Mouse (Mus musculus): ENCODE results near the gene Bud23. TPM values are rescaled to one million over a fixed set of nuclear protein-coding genes. Genes with fewer than 3 reads are reported as not detected.

The Bud23 gene
- polyA plus RNA-seq, 1 experiment from 2014 or later, result 94.8 TPM

- ATAC-seq (ENCODE audit: insufficient read depth, low FRiP score), result no peak
- WGBS, result 25% methylated on average over 16 of the region's 16 CpGs
- Histone ChIP-seq H3K4me2 (ENCODE audit: low read depth, low read length) (peak overlapping the region; percentile 61), H3K4me3 (replicated peaks; ENCODE audit: low read length) (peak overlapping the region; percentile 80), H3K4me1 (ENCODE audit: control insufficient read depth, insufficient read depth, low read length) (peaks cover 32% of the 10 kb centered on the region), H3K27me3 (ENCODE audit: control insufficient read depth, insufficient read depth, low read length) (no peaks in the 10 kb centered on the region), H3K36me3 (ENCODE audit: control insufficient read depth, insufficient read depth, low read length) (0 out of 2 replicates have a peak, but pooled peaks cover 3% of the 10 kb centered on the region), H3K9me3 (replicated peaks; ENCODE audit: control insufficient read depth, low read length) (no peaks in the 10 kb centered on the region), H3K9ac (ENCODE audit: low read length) (peak overlapping the region; percentile 73), H3K27ac (ENCODE audit: low read length) (peak overlapping the region; percentile 93)
Measured at GRCm38 (mm10) chr5:135007802-135008571, 56.8 kb downstream of the Bud23 start.

Other genes with a start within 250 kb of the Bud23 start
- gene Tmem270, start 158.2 kb downstream of the Bud23 start, polyA plus RNA-seq (2015; fragmentation: Nextera tagmentation; extraction: Ambion mirVana), result not detected in 2 replicates
- gene Cldn13, start 149.4 kb downstream of the Bud23 start, polyA plus RNA-seq (2015; fragmentation: Nextera tagmentation; extraction: Ambion mirVana), result 8.6 and 13.5 TPM in 2 replicates
- 14.1 and 14.8 TPM in 2 replicates for gene Mettl27, start 132.6 kb downstream of the Bud23 start, polyA plus RNA-seq (2015; fragmentation: Nextera tagmentation; extraction: Ambion mirVana)
- 73.1 and 90.8 TPM in 2 replicates for gene Cldn4, start 118.0 kb downstream of the Bud23 start, polyA plus RNA-seq (2015; fragmentation: Nextera tagmentation; extraction: Ambion mirVana)
- 83.9 and 89.2 TPM in 2 replicates for gene Cldn3, start 78.7 kb downstream of the Bud23 start, polyA plus RNA-seq (2015; fragmentation: Nextera tagmentation; extraction: Ambion mirVana)
- gene Abhd11, start 55.8 kb downstream of the Bud23 start, polyA plus RNA-seq (2015; fragmentation: Nextera tagmentation; extraction: Ambion mirVana), result 70.7 and 73.9 TPM in 2 replicates
- 12.5 and 14.0 TPM in 2 replicates for gene Stx1a, start 41.5 kb downstream of the Bud23 start, polyA plus RNA-seq (2015; fragmentation: Nextera tagmentation; extraction: Ambion mirVana)
- gene Dnajc30, start 757 bp downstream of the Bud23 start, polyA plus RNA-seq (2015; fragmentation: Nextera tagmentation; extraction: Ambion mirVana), result 32.6 and 33.3 TPM in 2 replicates
- 2.3 and 3.5 TPM in 2 replicates for gene Vps37d, start 13.3 kb upstream of the Bud23 start, polyA plus RNA-seq (2015; fragmentation: Nextera tagmentation; extraction: Ambion mirVana)
- gene Mlxipl, start 24.9 kb upstream of the Bud23 start, polyA plus RNA-seq (2015; fragmentation: Nextera tagmentation; extraction: Ambion mirVana), result 3.8 and 4.7 TPM in 2 replicates
- 23.9 and 26.4 TPM in 2 replicates for gene Tbl2, start 84.7 kb upstream of the Bud23 start, polyA plus RNA-seq (2015; fragmentation: Nextera tagmentation; extraction: Ambion mirVana)
- 50.1 and 54.6 TPM in 2 replicates for gene Bcl7b, start 103.3 kb upstream of the Bud23 start, polyA plus RNA-seq (2015; fragmentation: Nextera tagmentation; extraction: Ambion mirVana)
- 24.3 and 28.5 TPM in 2 replicates for gene Baz1b, start 122.3 kb upstream of the Bud23 start, polyA plus RNA-seq (2015; fragmentation: Nextera tagmentation; extraction: Ambion mirVana)
- gene Fzd9, start 186.3 kb upstream of the Bud23 start, polyA plus RNA-seq (2015; fragmentation: Nextera tagmentation; extraction: Ambion mirVana), result 0.47 and 1.5 TPM in 2 replicates

Data from stomach, embryonic 16.5 days (tissue).